Mouse (Mus musculus): ENCODE results near the gene Casp3.
A peak's percentile ranks its signal among the peaks of the same experiment; 100 is the strongest.
"Not testable (repeated sequence)": the region's sequence is repeated elsewhere in the genome, so short reads cannot be mapped to it uniquely, and the experiment has no call there.

The Casp3 gene

GRCm38 (mm10) chr8:46616879-46617689, at the start of gene Casp3, which contains the start of gene Primpol:
TSS of gene Casp3 (plus strand) at chr8:46617291.
TSS of gene Primpol (minus strand) at chr8:46617212.
- peak; percentile 94 for DNase-seq (ENCODE audit: low spot score)

GRCm38 (mm10) chr8:46567946-46568345, 49.1 kb upstream of the Casp3 start:
- DNase-seq (ENCODE audit: low spot score): no peak

- no peak for DNase-seq (ENCODE audit: low spot score)
Measured at GRCm38 (mm10) chr8:46568942-46569341, 48.1 kb upstream of the Casp3 start.

GRCm38 (mm10) chr8:46569659-46570441, 47.2 kb upstream of the Casp3 start:
- no peak for DNase-seq (ENCODE audit: low spot score)

- no peak for DNase-seq (ENCODE audit: low spot score)
Measured at GRCm38 (mm10) chr8:46570673-46571072, 46.4 kb upstream of the Casp3 start.

- DNase-seq (ENCODE audit: low spot score): no peak
Measured at GRCm38 (mm10) chr8:46573446-46573845, 43.6 kb upstream of the Casp3 start.

GRCm38 (mm10) chr8:46573964-46574363, 43.1 kb upstream of the Casp3 start:
- DNase-seq (ENCODE audit: low spot score): no peak

GRCm38 (mm10) chr8:46578794-46579193, 38.3 kb upstream of the Casp3 start:
- no peak for DNase-seq (ENCODE audit: low spot score)

GRCm38 (mm10) chr8:46584328-46584727, 32.8 kb upstream of the Casp3 start:
- not testable (repeated sequence) for DNase-seq (ENCODE audit: low spot score)

- no peak for DNase-seq (ENCODE audit: low spot score)
Measured at GRCm38 (mm10) chr8:46585576-46585975, 31.5 kb upstream of the Casp3 start.

GRCm38 (mm10) chr8:46587911-46588310, 29.2 kb upstream of the Casp3 start:
- DNase-seq (ENCODE audit: low spot score): no peak

- DNase-seq (ENCODE audit: low spot score): no peak
Measured at GRCm38 (mm10) chr8:46588663-46589062, 28.4 kb upstream of the Casp3 start.

- DNase-seq (ENCODE audit: low spot score): no peak
Measured at GRCm38 (mm10) chr8:46593067-46593466, 24.0 kb upstream of the Casp3 start.

GRCm38 (mm10) chr8:46593772-46594171, 23.3 kb upstream of the Casp3 start:
- no peak for DNase-seq (ENCODE audit: low spot score)

- DNase-seq (ENCODE audit: low spot score): no peak
Measured at GRCm38 (mm10) chr8:46595593-46595992, 21.5 kb upstream of the Casp3 start.

GRCm38 (mm10) chr8:46596530-46596929, 20.6 kb upstream of the Casp3 start:
- no peak for DNase-seq (ENCODE audit: low spot score)

GRCm38 (mm10) chr8:46597411-46597810, 19.7 kb upstream of the Casp3 start:
- DNase-seq (ENCODE audit: low spot score): no peak

GRCm38 (mm10) chr8:46598114-46598513, 19.0 kb upstream of the Casp3 start:
- DNase-seq (ENCODE audit: low spot score): no peak

GRCm38 (mm10) chr8:46598753-46599152, 18.3 kb upstream of the Casp3 start:
- no peak for DNase-seq (ENCODE audit: low spot score)

- no peak for DNase-seq (ENCODE audit: low spot score)
Measured at GRCm38 (mm10) chr8:46599314-46599904, 17.7 kb upstream of the Casp3 start.

- no peak for DNase-seq (ENCODE audit: low spot score)
Measured at GRCm38 (mm10) chr8:46600959-46601707, 16.0 kb upstream of the Casp3 start.

- no peak for DNase-seq (ENCODE audit: low spot score)
Measured at GRCm38 (mm10) chr8:46603587-46603986, 13.5 kb upstream of the Casp3 start.
